Mouse (Mus musculus): Measurements from ENCODE around the gene Irf2. TPM values are rescaled to one million over a fixed set of nuclear protein-coding genes. Genes with fewer than 3 reads are reported as not detected.

The Irf2 gene
- polyA plus RNA-seq, 1 experiment from 2014 or later = 30.6 TPM

GRCm38 (mm10) chr8:46698162-46698561 lies 41.4 kb upstream of the Irf2 start:
- DNase-seq (ENCODE audit: low spot score) = no peak
- no peak for ATAC-seq (replicated peaks; ENCODE audit: low FRiP score, low read depth)
- no peak overlapping the region for H3K9ac ChIP-seq (ENCODE audit: low read depth, low read length)

GRCm38 (mm10) chr8:46705145-46705544 lies 34.4 kb upstream of the Irf2 start:
- no peaks in the 10 kb centered on the region for H3K36me3 ChIP-seq (ENCODE audit: insufficient read depth, low read length)
- DNase-seq (ENCODE audit: low spot score) (no peak), ATAC-seq (replicated peaks; ENCODE audit: low FRiP score, low read depth) (no peak)
- no peaks in the 10 kb centered on the region for H3K4me1 ChIP-seq (replicated peaks; ENCODE audit: insufficient read depth, low read length)
- H3K27me3 ChIP-seq (ENCODE audit: insufficient read depth, low read length) = no peaks in the 10 kb centered on the region
- H3K27ac ChIP-seq = no peak overlapping the region
- 78% methylated on average over 2 of the region's 2 CpGs for WGBS
- no peak overlapping the region for H3K4me3 ChIP-seq (replicated peaks; ENCODE audit: low read depth, low read length)
- no peaks in the 10 kb centered on the region for H3K9me3 ChIP-seq (replicated peaks; ENCODE audit: low read length)
- no peak overlapping the region for H3K9ac ChIP-seq (ENCODE audit: low read depth, low read length)
- no peak overlapping the region for H3K4me2 ChIP-seq (ENCODE audit: low read length)
- TF ChIP-seq CTCF (IDR thresholded peaks at IDR 0.05; ENCODE audit: low read depth) = no peak

More at GRCm38 (mm10) chr8:46698162-46698561, 41.4 kb upstream of the Irf2 start:
- Histone ChIP-seq H3K27ac (no peak overlapping the region), H3K4me2 (ENCODE audit: low read length) (no peak overlapping the region), H3K36me3 (ENCODE audit: insufficient read depth, low read length) (no peaks in the 10 kb centered on the region), H3K9me3 (replicated peaks; ENCODE audit: low read length) (no peaks in the 10 kb centered on the region), H3K4me3 (replicated peaks; ENCODE audit: low read depth, low read length) (no peak overlapping the region), H3K27me3 (ENCODE audit: insufficient read depth, low read length) (no peaks in the 10 kb centered on the region), H3K4me1 (replicated peaks; ENCODE audit: insufficient read depth, low read length) (no peaks in the 10 kb centered on the region)
- no peak for TF ChIP-seq CTCF (IDR thresholded peaks at IDR 0.05; ENCODE audit: low read depth)
- WGBS = 89% methylated on average over 5 of the region's 5 CpGs

- no peaks in the 10 kb centered on the region for H3K9me3 ChIP-seq (replicated peaks; ENCODE audit: low read length)
- DNase-seq (ENCODE audit: low spot score) = no peak
- no peaks in the 10 kb centered on the region for H3K36me3 ChIP-seq (ENCODE audit: insufficient read depth, low read length)
- no peak overlapping the region for H3K9ac ChIP-seq (ENCODE audit: low read depth, low read length)
- H3K27me3 ChIP-seq (ENCODE audit: insufficient read depth, low read length) = no peaks in the 10 kb centered on the region
- no peak overlapping the region for H3K27ac ChIP-seq
- no peak for ATAC-seq (replicated peaks; ENCODE audit: low FRiP score, low read depth)
- WGBS = 71% methylated on average over 5 of the region's 5 CpGs
- no peak overlapping the region for H3K4me2 ChIP-seq (ENCODE audit: low read length)
- no peaks in the 10 kb centered on the region for H3K4me1 ChIP-seq (replicated peaks; ENCODE audit: insufficient read depth, low read length)
- no peak for TF ChIP-seq CTCF (IDR thresholded peaks at IDR 0.05; ENCODE audit: low read depth)
- H3K4me3 ChIP-seq (replicated peaks; ENCODE audit: low read depth, low read length) = no peak overlapping the region
Observed at GRCm38 (mm10) chr8:46706730-46707129, 32.8 kb upstream of the Irf2 start.

- Histone ChIP-seq H3K36me3 (ENCODE audit: insufficient read depth, low read length) (no peaks in the 10 kb centered on the region), H3K27me3 (ENCODE audit: insufficient read depth, low read length) (no peaks in the 10 kb centered on the region), H3K9ac (ENCODE audit: low read depth, low read length) (no peak overlapping the region), H3K27ac (no peak overlapping the region), H3K9me3 (replicated peaks; ENCODE audit: low read length) (no peaks in the 10 kb centered on the region), H3K4me2 (ENCODE audit: low read length) (no peak overlapping the region), H3K4me3 (replicated peaks; ENCODE audit: low read depth, low read length) (no peak overlapping the region), H3K4me1 (replicated peaks; ENCODE audit: insufficient read depth, low read length) (no peaks in the 10 kb centered on the region)
- TF ChIP-seq CTCF (IDR thresholded peaks at IDR 0.05; ENCODE audit: low read depth) = no peak
- ATAC-seq (replicated peaks; ENCODE audit: low FRiP score, low read depth) = no peak
- WGBS = 90% methylated on average over 4 of the region's 4 CpGs
- DNase-seq (ENCODE audit: low spot score) = no peak
Observed at GRCm38 (mm10) chr8:46709302-46709701, 30.2 kb upstream of the Irf2 start.

GRCm38 (mm10) chr8:46710289-46710688 lies 29.2 kb upstream of the Irf2 start:
- no peak overlapping the region for H3K4me3 ChIP-seq (replicated peaks; ENCODE audit: low read depth, low read length)
- no peaks in the 10 kb centered on the region for H3K27me3 ChIP-seq (ENCODE audit: insufficient read depth, low read length)
- no peak overlapping the region for H3K27ac ChIP-seq
- H3K4me2 ChIP-seq (ENCODE audit: low read length) = no peak overlapping the region
- no peaks in the 10 kb centered on the region for H3K9me3 ChIP-seq (replicated peaks; ENCODE audit: low read length)
- no peak overlapping the region for H3K9ac ChIP-seq (ENCODE audit: low read depth, low read length)
- H3K4me1 ChIP-seq (replicated peaks; ENCODE audit: insufficient read depth, low read length) = no peaks in the 10 kb centered on the region
- DNase-seq (ENCODE audit: low spot score) = no peak
- no peak for TF ChIP-seq CTCF (IDR thresholded peaks at IDR 0.05; ENCODE audit: low read depth)
- 89% methylated on average over 8 of the region's 8 CpGs for WGBS
- ATAC-seq (replicated peaks; ENCODE audit: low FRiP score, low read depth) = no peak
- no peaks in the 10 kb centered on the region for H3K36me3 ChIP-seq (ENCODE audit: insufficient read depth, low read length)

- Histone ChIP-seq H3K36me3 (ENCODE audit: insufficient read depth, low read length) (no peaks in the 10 kb centered on the region), H3K4me3 (replicated peaks; ENCODE audit: low read depth, low read length) (no peak overlapping the region), H3K9ac (ENCODE audit: low read depth, low read length) (no peak overlapping the region), H3K4me2 (ENCODE audit: low read length) (no peak overlapping the region), H3K9me3 (replicated peaks; ENCODE audit: low read length) (no peaks in the 10 kb centered on the region), H3K27ac (no peak overlapping the region), H3K27me3 (ENCODE audit: insufficient read depth, low read length) (no peaks in the 10 kb centered on the region), H3K4me1 (replicated peaks; ENCODE audit: insufficient read depth, low read length) (no peaks in the 10 kb centered on the region)
- DNase-seq (ENCODE audit: low spot score) (no peak), ATAC-seq (replicated peaks; ENCODE audit: low FRiP score, low read depth) (no peak)
- WGBS = 57% methylated on average over 2 of the region's 2 CpGs
- TF ChIP-seq CTCF (IDR thresholded peaks at IDR 0.05; ENCODE audit: low read depth) = no peak
Observed at GRCm38 (mm10) chr8:46711496-46711895, 28.0 kb upstream of the Irf2 start.

- Histone ChIP-seq H3K9ac (ENCODE audit: low read depth, low read length) (no peak overlapping the region), H3K9me3 (replicated peaks; ENCODE audit: low read length) (no peaks in the 10 kb centered on the region), H3K27ac (no peak overlapping the region), H3K4me1 (replicated peaks; ENCODE audit: insufficient read depth, low read length) (no peaks in the 10 kb centered on the region), H3K27me3 (ENCODE audit: insufficient read depth, low read length) (no peaks in the 10 kb centered on the region), H3K36me3 (ENCODE audit: insufficient read depth, low read length) (no peaks in the 10 kb centered on the region), H3K4me3 (replicated peaks; ENCODE audit: low read depth, low read length) (no peak overlapping the region), H3K4me2 (ENCODE audit: low read length) (no peak overlapping the region)
- no peak for DNase-seq (ENCODE audit: low spot score)
- no peak for TF ChIP-seq CTCF (IDR thresholded peaks at IDR 0.05; ENCODE audit: low read depth)
- 92% methylated on average over 11 of the region's 11 CpGs for WGBS
- ATAC-seq (replicated peaks; ENCODE audit: low FRiP score, low read depth) = no peak
Observed at GRCm38 (mm10) chr8:46713178-46713577, 26.4 kb upstream of the Irf2 start.
